In the genomic region with DNA sequence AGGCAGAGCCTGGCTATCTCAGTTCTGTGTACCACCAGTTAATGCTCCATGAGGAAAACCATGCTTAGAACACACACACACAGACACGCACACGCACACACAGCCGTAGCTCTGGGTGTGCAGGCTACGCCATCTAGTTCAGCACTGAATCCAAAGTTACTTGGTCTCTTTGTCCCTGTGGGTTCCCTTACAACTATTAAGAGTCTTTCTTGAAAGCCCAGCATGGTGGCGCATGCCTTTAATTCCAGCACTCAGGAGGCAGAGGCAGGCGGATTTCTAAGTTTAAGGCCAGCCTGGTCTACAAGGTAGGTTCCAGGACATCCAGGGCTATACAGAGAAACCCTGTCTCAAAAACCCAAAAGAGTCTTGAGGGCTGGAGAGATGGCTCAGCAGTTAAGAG, we compare ENCODE assay signal across 13 mouse cellular contexts. TPM values are rescaled to one million over a fixed set of nuclear protein-coding genes. Genes with fewer than 3 reads are reported as not detected.
DNase-seq lines count a peak whose midpoint lies in the region; ATAC-seq and TF ChIP-seq lines count a peak whose summit lies in the region.
"Had no signal": no experiment of that assay in that cellular context is flagged by ENCODE, and none has a peak within 500 bp of the region (broad histone marks: within the 10 kb centered on the region; RNA-seq: fewer than 3 reads in every experiment).

No protein-coding gene starts in this region.

- no peak overlapping the region for H3K4me2 ChIP-seq in hindbrain, embryonic 12.5 days (replicated peaks)
- H3K4me2 ChIP-seq in hindbrain, embryonic 11.5 days (replicated peaks; ENCODE audit: low read depth, low read length): no peak overlapping the region
- H3K4me2 ChIP-seq in midbrain, embryonic 15.5 days: no peak overlapping the region
- H3K4me2 ChIP-seq in stomach, postnatal 0 days (replicated peaks; ENCODE audit: low read depth): no peak overlapping the region
- H3K4me2 ChIP-seq: embryonic facial prominence, embryonic 13.5 days had no signal

- no peaks in the 10 kb centered on the region for H3K27me3 ChIP-seq in cerebellum, adult 2 months (ENCODE audit: control insufficient read depth, insufficient read depth, low read length)
- H3K27me3 ChIP-seq in hindbrain, embryonic 12.5 days: no peaks in the 10 kb centered on the region
- no peaks in the 10 kb centered on the region for H3K27me3 ChIP-seq in hindbrain, embryonic 11.5 days (ENCODE audit: control insufficient read depth, insufficient read depth, low read length)
- H3K27me3 ChIP-seq in midbrain, embryonic 10.5 days (ENCODE audit: low read depth, poor library complexity, severe bottlenecking): no peaks in the 10 kb centered on the region
- H3K27me3 ChIP-seq in midbrain, embryonic 15.5 days (replicated peaks): no peaks in the 10 kb centered on the region
- H3K27me3 ChIP-seq in stomach, postnatal 0 days (ENCODE audit: control insufficient read depth, insufficient read depth, low read length): no peaks in the 10 kb centered on the region
- H3K27me3 ChIP-seq: embryonic facial prominence, embryonic 13.5 days had no signal

- no peak for TF ChIP-seq EP300 in stomach, postnatal 0 days (optimal IDR thresholded peaks at IDR 0.05)

- no peak overlapping the region for H3K4me3 ChIP-seq in cerebellum, adult 2 months (replicated peaks; ENCODE audit: insufficient read depth, low read depth, low read length)
- H3K4me3 ChIP-seq in hindbrain, embryonic 12.5 days: no peak overlapping the region
- no peak overlapping the region for H3K4me3 ChIP-seq in hindbrain, embryonic 11.5 days (ENCODE audit: low read depth, low read length)
- no peak overlapping the region for H3K4me3 ChIP-seq in midbrain, embryonic 10.5 days
- H3K4me3 ChIP-seq in midbrain, embryonic 15.5 days: no peak overlapping the region
- no peak overlapping the region for H3K4me3 ChIP-seq in stomach, postnatal 0 days (ENCODE audit: low read depth, low read length)
- H3K4me3 ChIP-seq: embryonic facial prominence, embryonic 13.5 days had no signal

- no peak overlapping the region for H3K9ac ChIP-seq in hindbrain, embryonic 12.5 days
- no peak overlapping the region for H3K9ac ChIP-seq in hindbrain, embryonic 11.5 days (ENCODE audit: low read depth, low read length)
- no peak overlapping the region for H3K9ac ChIP-seq in midbrain, embryonic 15.5 days
- no peak overlapping the region for H3K9ac ChIP-seq in stomach, postnatal 0 days (ENCODE audit: low read length)

- peaks cover 66% of the 10 kb centered on the region for H3K4me1 ChIP-seq in cerebellum, adult 2 months (ENCODE audit: control insufficient read depth, insufficient read depth, low read length)
- H3K4me1 ChIP-seq in hindbrain, embryonic 12.5 days: peaks cover 85% of the 10 kb centered on the region
- peaks cover 27% of the 10 kb centered on the region for H3K4me1 ChIP-seq in hindbrain, embryonic 11.5 days (replicated peaks; ENCODE audit: control insufficient read depth, insufficient read depth, low read length)
- H3K4me1 ChIP-seq in midbrain, embryonic 10.5 days: peaks cover 87% of the 10 kb centered on the region
- H3K4me1 ChIP-seq in midbrain, embryonic 15.5 days: peaks cover 72% of the 10 kb centered on the region
- peaks cover 33% of the 10 kb centered on the region for H3K4me1 ChIP-seq in stomach, postnatal 0 days (replicated peaks; ENCODE audit: control insufficient read depth, insufficient read depth)

- ATAC-seq in hindbrain, embryonic 12.5 days (ENCODE audit: low FRiP score): no peak
- no peak for ATAC-seq in hindbrain, embryonic 11.5 days (ENCODE audit: low FRiP score)
- ATAC-seq in midbrain, embryonic 15.5 days (replicated peaks): no peak
- no peak for ATAC-seq in stomach, postnatal 0 days (ENCODE audit: low FRiP score, low TSS enrichment)

- H3K27ac ChIP-seq in cerebellum, adult 2 months (ENCODE audit: insufficient read depth, low read length): 0 out of 2 replicates have a peak overlapping the region, but pooled peaks have one; percentile 44
- H3K27ac ChIP-seq in hindbrain, embryonic 12.5 days: 0 out of 2 replicates have a peak overlapping the region, but pooled peaks have one; percentile 5
- H3K27ac ChIP-seq in hindbrain, embryonic 11.5 days (ENCODE audit: low read depth, low read length): no peak overlapping the region
- peak overlapping the region; percentile 52; the same call in 1 of the 2 replicates for H3K27ac ChIP-seq in midbrain, embryonic 10.5 days (replicated peaks)
- H3K27ac ChIP-seq in midbrain, embryonic 15.5 days: no peak overlapping the region
- H3K27ac ChIP-seq in stomach, postnatal 0 days (replicated peaks): peak overlapping the region; percentile 99; the same call in 1 of the 2 replicates

- WGBS in cerebellum, adult 2 months: 95% methylated on average over 6 of the region's 6 CpGs
- 96% methylated on average over 6 of the region's 6 CpGs for WGBS in hindbrain, embryonic 12.5 days
- 94% methylated on average over 6 of the region's 6 CpGs for WGBS in hindbrain, embryonic 11.5 days
- WGBS in midbrain, embryonic 10.5 days: 96% methylated on average over 6 of the region's 6 CpGs
- WGBS in midbrain, embryonic 15.5 days: 96% methylated on average over 6 of the region's 6 CpGs
- WGBS in stomach, postnatal 0 days: 91% methylated on average over 6 of the region's 6 CpGs

- no peak for TF ChIP-seq CTCF in cerebellum, adult 2 months (IDR thresholded peaks at IDR 0.05; ENCODE audit: borderline replicate concordance, insufficient read depth, low read depth, low read length)
- TF ChIP-seq CTCF in stomach, postnatal 0 days (IDR thresholded peaks at IDR 0.05; ENCODE audit: low read depth): no peak

- peak in 1 of 2 experiments; percentile 20 for DNase-seq in cerebellum, adult 2 months
- DNase-seq in cerebellum, postnatal 10 days: no peak
- DNase-seq in hindbrain, embryonic 11.5 days (ENCODE audit: low spot score): no peak
- DNase-seq in midbrain, embryonic 10.5 days (ENCODE audit: low spot score): no peak
- DNase-seq in stomach, postnatal 0 days (ENCODE audit: low spot score): no peak
- no peak for DNase-seq in yolk sac, embryonic 10.5 days (ENCODE audit: low spot score)
- DNase-seq: adrenal gland, postnatal 25 days; gastrocnemius, postnatal 14 days; kidney, adult 8-10 months; thymus, postnatal 25 days had no signal

- TF ChIP-seq POLR2A in cerebellum, adult 2 months (IDR thresholded peaks at IDR 0.05; ENCODE audit: borderline replicate concordance, insufficient read depth, low read length): no peak

- H3K9me3 ChIP-seq in hindbrain, embryonic 12.5 days (replicated peaks): no peaks in the 10 kb centered on the region
- H3K9me3 ChIP-seq in hindbrain, embryonic 11.5 days (ENCODE audit: control insufficient read depth, low read length): no peaks in the 10 kb centered on the region
- H3K9me3 ChIP-seq in midbrain, embryonic 10.5 days (replicated peaks): no peaks in the 10 kb centered on the region
- no peaks in the 10 kb centered on the region for H3K9me3 ChIP-seq in midbrain, embryonic 15.5 days
- H3K9me3 ChIP-seq in stomach, postnatal 0 days (ENCODE audit: control insufficient read depth, low read length): no peaks in the 10 kb centered on the region
- H3K9me3 ChIP-seq: embryonic facial prominence, embryonic 13.5 days had no signal

- peaks cover 13% of the 10 kb centered on the region; the same call in 1 of the 2 replicates for H3K36me3 ChIP-seq in hindbrain, embryonic 12.5 days
- no peaks in the 10 kb centered on the region for H3K36me3 ChIP-seq in hindbrain, embryonic 11.5 days (ENCODE audit: control insufficient read depth, insufficient read depth, low read length)
- H3K36me3 ChIP-seq in midbrain, embryonic 10.5 days: peaks cover 49% of the 10 kb centered on the region
- no peaks in the 10 kb centered on the region for H3K36me3 ChIP-seq in midbrain, embryonic 15.5 days (replicated peaks)
- H3K36me3 ChIP-seq in stomach, postnatal 0 days (ENCODE audit: control insufficient read depth, insufficient read depth, low read length): no peaks in the 10 kb centered on the region

RNA-seq across cellular contexts. Expression of gene Zmynd8, which starts 38.4 kb away (rescaled TPM):
- 85.5 and 86.6 TPM in 2 replicates for polyA plus RNA-seq in cerebellum, adult 2 months (2012; rRNA removed)
- 71.8 and 72.1 TPM in 2 replicates for polyA plus RNA-seq in hindbrain, embryonic 12.5 days (2016; fragmentation: Nextera tagmentation; extraction: Ambion mirVana)
- polyA plus RNA-seq in hindbrain, embryonic 11.5 days (2014; fragmentation: Nextera tagmentation; extraction: Ambion mirVana): 41.9 and 52.9 TPM in 2 replicates
- 61.4 and 63.3 TPM in 2 replicates for polyA plus RNA-seq in midbrain, embryonic 10.5 days (2016; fragmentation: Nextera tagmentation; extraction: Ambion mirVana)
- 89.8 and 93.3 TPM in 2 replicates for polyA plus RNA-seq in midbrain, embryonic 15.5 days (2015; fragmentation: Nextera tagmentation; extraction: Ambion mirVana)
- 24.3 and 29.7 TPM in 2 replicates for polyA plus RNA-seq in stomach, postnatal 0 days (2015; fragmentation: Nextera tagmentation; extraction: Ambion mirVana)

Comparison
In these comparisons a context has a peak if more than half of its experiments do, and no peak if none do; other contexts are left out.
1. H3K27ac ChIP-seq: peak in cerebellum, adult 2 months (single experiment), hindbrain, embryonic 12.5 days (single experiment), midbrain, embryonic 10.5 days (single experiment) and stomach, postnatal 0 days (single experiment); none in hindbrain, embryonic 11.5 days (single experiment) and midbrain, embryonic 15.5 days (single experiment).